Mouse (Mus musculus): ENCODE results near the gene Ddx56. TPM values are rescaled to one million over a fixed set of nuclear protein-coding genes. Genes with fewer than 3 reads are reported as not detected.

Gene Ddx56
- polyA plus RNA-seq, 1 experiment from 2014 or later = 112 TPM

DNA sequence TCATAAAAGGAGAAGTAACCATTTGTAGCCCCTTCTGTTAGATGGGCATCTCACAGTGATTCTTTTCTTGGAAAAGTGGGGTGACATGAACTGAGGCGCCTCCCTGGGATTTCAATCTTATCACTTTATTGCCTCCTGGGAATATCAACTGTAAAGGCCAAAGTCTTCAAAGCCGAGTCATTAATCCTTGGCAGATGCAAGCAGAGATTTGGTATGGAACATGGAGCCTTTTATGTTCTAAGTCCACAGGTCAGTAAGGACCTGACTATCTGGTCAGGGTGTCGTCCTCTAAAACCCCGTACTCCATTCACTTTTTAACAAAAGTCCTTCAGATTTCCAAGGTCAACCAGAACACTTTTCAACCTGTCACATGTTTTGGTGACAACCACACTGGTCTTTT lies 14.7 kb downstream of the Ddx56 start:
- H3K27me3 ChIP-seq (ENCODE audit: control insufficient read depth, insufficient read depth, low read length) = no peaks in the 10 kb centered on the region
- H3K4me1 ChIP-seq (ENCODE audit: control insufficient read depth, insufficient read depth, low read length) = no peaks in the 10 kb centered on the region
- no peak overlapping the region for H3K27ac ChIP-seq (ENCODE audit: low read depth, low read length)
- H3K9ac ChIP-seq (ENCODE audit: low read depth, low read length) = no peak overlapping the region
- peaks cover 6% of the 10 kb centered on the region for H3K36me3 ChIP-seq (ENCODE audit: control insufficient read depth, insufficient read depth, low read length)
- no peak for ATAC-seq (ENCODE audit: low FRiP score, low TSS enrichment)
- WGBS = 89% methylated on average over 4 of the region's 4 CpGs
- H3K9me3 ChIP-seq (ENCODE audit: control insufficient read depth, low read length) = no peaks in the 10 kb centered on the region
- H3K4me2 ChIP-seq (replicated peaks; ENCODE audit: low read depth, low read length) = no peak overlapping the region
- no peak overlapping the region for H3K4me3 ChIP-seq (ENCODE audit: low read length)

DNA sequence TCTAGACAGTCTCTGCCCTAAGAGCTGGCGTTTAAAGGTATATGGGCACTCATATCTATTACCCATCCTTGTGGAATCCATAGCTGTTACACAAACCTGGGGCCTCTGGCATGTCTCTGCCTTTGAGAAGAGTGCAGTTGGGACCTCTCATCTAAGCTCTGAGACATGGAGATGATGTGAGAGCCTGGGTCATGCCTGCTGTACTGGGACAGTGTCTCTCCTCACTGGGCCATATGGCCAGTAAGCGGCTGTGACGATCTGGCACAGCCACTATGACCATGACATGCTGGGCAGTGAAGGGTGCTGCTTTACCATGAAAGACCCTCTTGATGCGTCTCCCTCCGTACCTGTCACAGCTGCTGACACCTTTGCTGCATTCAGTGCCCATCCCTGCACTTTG lies 15.3 kb downstream of the Ddx56 start:
- 97% methylated on average over 5 of the region's 5 CpGs for WGBS
- Histone ChIP-seq H3K27ac (ENCODE audit: low read depth, low read length) (no peak overlapping the region), H3K27me3 (ENCODE audit: control insufficient read depth, insufficient read depth, low read length) (no peaks in the 10 kb centered on the region)

DNA sequence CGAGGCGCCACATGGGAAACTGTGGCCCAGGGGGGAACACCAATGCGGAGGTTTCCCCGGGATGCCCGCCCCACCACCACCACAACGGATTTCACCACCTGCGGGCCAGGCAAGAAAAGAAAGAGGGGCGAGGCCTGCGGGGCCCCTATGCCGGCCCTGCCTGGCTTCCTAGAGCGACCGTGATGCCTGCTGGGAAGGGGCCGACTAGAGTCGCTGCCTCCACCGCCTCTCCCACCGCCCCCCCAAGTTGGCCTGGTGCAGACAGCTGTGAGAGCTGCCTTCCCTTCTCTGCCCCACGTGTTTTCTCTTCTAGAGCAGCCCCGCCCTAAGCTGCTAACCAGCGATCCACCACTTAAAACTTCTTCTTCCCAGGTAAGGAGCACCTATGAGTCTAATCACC lies 22.9 kb downstream of the Ddx56 start:
- ATAC-seq (ENCODE audit: low FRiP score, low TSS enrichment) = no peak
- WGBS = 58% methylated on average over 19 of the region's 19 CpGs
- Histone ChIP-seq H3K36me3 (ENCODE audit: control insufficient read depth, insufficient read depth, low read length) (no peaks in the 10 kb centered on the region), H3K27ac (ENCODE audit: low read depth, low read length) (no peak overlapping the region), H3K9ac (ENCODE audit: low read depth, low read length) (no peak overlapping the region), H3K4me3 (ENCODE audit: low read length) (no peak overlapping the region), H3K4me2 (replicated peaks; ENCODE audit: low read depth, low read length) (no peak overlapping the region), H3K9me3 (ENCODE audit: control insufficient read depth, low read length) (no peaks in the 10 kb centered on the region), H3K27me3 (ENCODE audit: control insufficient read depth, insufficient read depth, low read length) (no peaks in the 10 kb centered on the region), H3K4me1 (ENCODE audit: control insufficient read depth, insufficient read depth, low read length) (no peaks in the 10 kb centered on the region)

More for the DNA sequence above, 15.3 kb downstream of the Ddx56 start:
- H3K4me1 ChIP-seq (ENCODE audit: control insufficient read depth, insufficient read depth, low read length) = no peaks in the 10 kb centered on the region
- H3K9me3 ChIP-seq (ENCODE audit: control insufficient read depth, low read length) = no peaks in the 10 kb centered on the region
- no peak overlapping the region for H3K9ac ChIP-seq (ENCODE audit: low read depth, low read length)
- peaks cover under 1% of the 10 kb centered on the region; the same call in 1 of the 2 replicates for H3K36me3 ChIP-seq (ENCODE audit: control insufficient read depth, insufficient read depth, low read length)
- no peak for ATAC-seq (ENCODE audit: low FRiP score, low TSS enrichment)
- H3K4me2 ChIP-seq (replicated peaks; ENCODE audit: low read depth, low read length) = no peak overlapping the region
- no peak overlapping the region for H3K4me3 ChIP-seq (ENCODE audit: low read length)

DNA sequence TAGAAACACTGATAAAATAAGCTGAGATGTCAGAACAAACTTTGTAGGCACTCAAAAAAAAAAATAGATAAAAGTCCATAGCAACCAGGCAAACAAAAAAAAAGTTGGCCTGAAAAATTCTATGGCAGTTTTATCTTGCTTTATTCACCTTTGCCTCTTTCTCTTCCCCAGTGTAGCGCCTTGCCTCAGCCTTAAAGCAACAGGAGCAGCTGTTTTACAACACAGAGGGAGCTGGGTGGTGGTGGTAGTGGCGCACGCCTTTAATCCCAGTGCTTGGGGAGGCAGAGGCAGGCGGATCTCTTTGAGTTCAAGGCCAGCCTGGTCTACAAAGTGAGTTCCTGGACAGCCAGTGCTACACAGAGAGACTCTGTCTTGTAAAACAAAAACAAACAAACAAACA lies 34.5 kb downstream of the Ddx56 start:
- no peak overlapping the region for H3K4me2 ChIP-seq (replicated peaks; ENCODE audit: low read depth, low read length)
- peaks cover 12% of the 10 kb centered on the region for H3K9me3 ChIP-seq (ENCODE audit: control insufficient read depth, low read length)
- no peaks in the 10 kb centered on the region for H3K36me3 ChIP-seq (ENCODE audit: control insufficient read depth, insufficient read depth, low read length)
- H3K4me3 ChIP-seq (ENCODE audit: low read length) = no peak overlapping the region
- no peak for ATAC-seq (ENCODE audit: low FRiP score, low TSS enrichment)
- H3K9ac ChIP-seq (ENCODE audit: low read depth, low read length) = no peak overlapping the region
- H3K27me3 ChIP-seq (ENCODE audit: control insufficient read depth, insufficient read depth, low read length) = no peaks in the 10 kb centered on the region
- 86% methylated on average over 4 of the region's 4 CpGs for WGBS
- H3K4me1 ChIP-seq (ENCODE audit: control insufficient read depth, insufficient read depth, low read length) = no peaks in the 10 kb centered on the region
- H3K27ac ChIP-seq (ENCODE audit: low read depth, low read length) = no peak overlapping the region

DNA sequence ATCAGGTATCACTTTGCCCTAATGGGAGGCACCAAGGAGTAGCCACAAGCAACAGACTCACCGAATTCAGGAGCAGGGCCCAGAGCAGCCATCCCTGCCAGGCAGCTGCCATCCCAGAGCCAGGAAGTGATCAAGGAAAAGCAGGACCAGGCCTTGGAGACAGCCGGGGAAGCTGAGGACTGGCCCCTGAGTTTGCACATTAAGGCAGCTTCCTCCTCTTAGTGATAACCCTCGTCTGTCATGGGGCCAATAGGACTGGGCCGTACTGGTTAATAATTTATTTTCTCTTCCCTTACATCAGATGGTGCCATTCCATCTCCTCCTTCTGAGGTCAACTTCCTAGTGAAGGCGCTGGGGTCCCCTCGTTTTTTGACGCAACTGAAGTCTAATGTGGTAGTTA lies 37.6 kb downstream of the Ddx56 start, which contains the start of gene Npc1l1:
TSS of gene Npc1l1 (minus strand) at position 132 of the 400 bp plus-strand sequence.
- Histone ChIP-seq H3K9ac (ENCODE audit: low read depth, low read length) (no peak within 1 kb of the TSS), H3K4me2 (replicated peaks; ENCODE audit: low read depth, low read length) (no peak within 1 kb of the TSS), H3K4me1 (ENCODE audit: control insufficient read depth, insufficient read depth, low read length) (no peaks in the 10 kb centered on the region), H3K4me3 (ENCODE audit: low read length) (no peak within 1 kb of the TSS), H3K9me3 (ENCODE audit: control insufficient read depth, low read length) (peaks cover 2% of the 10 kb centered on the region), H3K27ac (ENCODE audit: low read depth, low read length) (no peak within 1 kb of the TSS), H3K27me3 (ENCODE audit: control insufficient read depth, insufficient read depth, low read length) (no peaks in the 10 kb centered on the region), H3K36me3 (ENCODE audit: control insufficient read depth, insufficient read depth, low read length) (no peaks in the 10 kb centered on the region)
- no peak for ATAC-seq (ENCODE audit: low FRiP score, low TSS enrichment)
- 78% methylated on average over 7 of the region's 7 CpGs for WGBS

DNA sequence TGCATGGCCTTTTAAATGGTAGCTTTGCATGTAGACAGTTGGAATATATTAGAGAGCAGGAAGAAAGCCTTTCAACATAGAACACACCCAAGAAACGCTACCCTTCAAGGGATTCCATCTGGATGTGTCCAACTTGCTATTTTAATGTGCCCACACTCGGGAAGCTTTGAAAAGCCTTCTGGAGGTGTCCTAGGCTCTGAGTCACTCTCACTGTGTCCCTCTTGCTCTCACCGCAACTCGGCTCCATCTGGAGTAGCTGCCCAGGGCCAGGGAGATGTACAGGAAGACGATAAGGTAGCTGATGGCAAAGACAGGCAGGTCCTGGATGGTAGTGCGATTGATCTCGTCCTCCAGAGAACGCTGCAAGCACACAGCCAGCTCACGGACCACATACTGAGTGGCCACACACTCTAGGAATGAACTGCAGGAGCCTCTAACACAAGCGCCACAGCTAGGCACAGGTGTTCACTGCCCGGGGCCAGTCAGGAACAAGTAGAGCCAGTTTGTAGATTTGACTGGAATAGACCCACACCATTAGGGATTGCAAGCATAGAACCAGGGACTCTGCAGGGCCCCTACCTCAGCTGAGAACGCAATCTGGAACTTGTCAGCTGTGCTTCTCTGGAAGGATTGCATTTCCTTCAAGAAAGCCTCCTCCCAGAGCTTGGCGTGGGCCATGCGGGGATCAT lies 42.9 kb downstream of the Ddx56 start:
- Histone ChIP-seq H3K36me3 (ENCODE audit: control insufficient read depth, insufficient read depth, low read length) (no peaks in the 10 kb centered on the region), H3K4me2 (replicated peaks; ENCODE audit: low read depth, low read length) (no peak overlapping the region), H3K4me3 (ENCODE audit: low read length) (no peak overlapping the region), H3K9me3 (ENCODE audit: control insufficient read depth, low read length) (no peaks in the 10 kb centered on the region), H3K9ac (ENCODE audit: low read depth, low read length) (no peak overlapping the region), H3K27ac (ENCODE audit: low read depth, low read length) (no peak overlapping the region), H3K27me3 (ENCODE audit: control insufficient read depth, insufficient read depth, low read length) (no peaks in the 10 kb centered on the region), H3K4me1 (ENCODE audit: control insufficient read depth, insufficient read depth, low read length) (no peaks in the 10 kb centered on the region)
- ATAC-seq (ENCODE audit: low FRiP score, low TSS enrichment) = 0 out of 2 replicates have a peak, but pooled peaks have one; percentile 55
- 69% methylated on average over 14 of the region's 14 CpGs for WGBS

DNA sequence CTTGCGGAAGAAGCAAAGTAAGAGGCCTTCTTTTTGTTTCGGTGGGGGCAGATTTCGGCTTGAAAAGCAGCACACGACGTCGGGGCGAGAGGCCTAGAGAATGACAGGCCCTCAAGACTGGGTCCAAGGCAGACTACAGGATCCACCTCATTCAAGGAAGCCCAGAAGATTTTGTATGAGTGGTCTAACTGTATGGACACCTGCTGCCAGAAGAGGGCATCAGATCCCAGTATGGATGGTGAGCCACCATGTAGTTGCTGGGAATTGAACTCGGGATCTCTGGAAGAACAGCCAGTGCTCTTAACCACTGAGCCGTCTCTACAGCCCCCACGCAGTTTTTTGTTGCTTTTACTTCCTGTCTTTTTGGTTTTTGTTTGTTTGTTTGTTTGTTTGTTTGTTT lies 45.4 kb downstream of the Ddx56 start:
- no peaks in the 10 kb centered on the region for H3K36me3 ChIP-seq (ENCODE audit: control insufficient read depth, insufficient read depth, low read length)
- H3K9ac ChIP-seq (ENCODE audit: low read depth, low read length) = no peak overlapping the region
- H3K4me3 ChIP-seq (ENCODE audit: low read length) = no peak overlapping the region
- H3K4me2 ChIP-seq (replicated peaks; ENCODE audit: low read depth, low read length) = no peak overlapping the region
- no peaks in the 10 kb centered on the region for H3K9me3 ChIP-seq (ENCODE audit: control insufficient read depth, low read length)
- no peaks in the 10 kb centered on the region for H3K4me1 ChIP-seq (ENCODE audit: control insufficient read depth, insufficient read depth, low read length)
- ATAC-seq (ENCODE audit: low FRiP score, low TSS enrichment) = no peak
- H3K27ac ChIP-seq (ENCODE audit: low read depth, low read length) = no peak overlapping the region
- 92% methylated on average over 10 of the region's 10 CpGs for WGBS
- H3K27me3 ChIP-seq (ENCODE audit: control insufficient read depth, insufficient read depth, low read length) = no peaks in the 10 kb centered on the region

DNA sequence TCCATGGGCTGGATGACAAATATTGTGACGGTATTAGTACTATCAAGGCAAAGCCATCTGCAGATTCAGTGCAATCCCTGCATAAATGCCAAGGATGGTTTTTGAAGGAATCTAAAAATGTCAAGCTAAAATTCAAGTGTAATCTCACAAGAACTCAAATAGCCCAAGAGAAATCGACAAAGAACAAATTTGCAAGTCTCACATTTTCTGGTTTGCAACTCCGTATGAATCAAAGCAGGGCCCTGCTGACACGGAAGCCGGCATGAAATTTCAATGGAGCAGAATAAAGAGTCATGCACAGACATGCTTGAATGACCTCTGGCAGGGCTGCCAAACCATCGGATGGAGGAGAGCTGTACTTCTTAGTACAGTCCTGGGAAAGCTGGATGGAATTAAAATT lies 47.6 kb downstream of the Ddx56 start:
- no peak for ATAC-seq (ENCODE audit: low FRiP score, low TSS enrichment)
- 82% methylated on average over 6 of the region's 6 CpGs for WGBS
- H3K4me1 ChIP-seq (ENCODE audit: control insufficient read depth, insufficient read depth, low read length) = no peaks in the 10 kb centered on the region
- H3K4me2 ChIP-seq (replicated peaks; ENCODE audit: low read depth, low read length) = no peak overlapping the region
- H3K4me3 ChIP-seq (ENCODE audit: low read length) = no peak overlapping the region
- no peak overlapping the region for H3K9ac ChIP-seq (ENCODE audit: low read depth, low read length)
- H3K9me3 ChIP-seq (ENCODE audit: control insufficient read depth, low read length) = no peaks in the 10 kb centered on the region
- no peak overlapping the region for H3K27ac ChIP-seq (ENCODE audit: low read depth, low read length)
- H3K36me3 ChIP-seq (ENCODE audit: control insufficient read depth, insufficient read depth, low read length) = no peaks in the 10 kb centered on the region
- no peaks in the 10 kb centered on the region for H3K27me3 ChIP-seq (ENCODE audit: control insufficient read depth, insufficient read depth, low read length)

DNA sequence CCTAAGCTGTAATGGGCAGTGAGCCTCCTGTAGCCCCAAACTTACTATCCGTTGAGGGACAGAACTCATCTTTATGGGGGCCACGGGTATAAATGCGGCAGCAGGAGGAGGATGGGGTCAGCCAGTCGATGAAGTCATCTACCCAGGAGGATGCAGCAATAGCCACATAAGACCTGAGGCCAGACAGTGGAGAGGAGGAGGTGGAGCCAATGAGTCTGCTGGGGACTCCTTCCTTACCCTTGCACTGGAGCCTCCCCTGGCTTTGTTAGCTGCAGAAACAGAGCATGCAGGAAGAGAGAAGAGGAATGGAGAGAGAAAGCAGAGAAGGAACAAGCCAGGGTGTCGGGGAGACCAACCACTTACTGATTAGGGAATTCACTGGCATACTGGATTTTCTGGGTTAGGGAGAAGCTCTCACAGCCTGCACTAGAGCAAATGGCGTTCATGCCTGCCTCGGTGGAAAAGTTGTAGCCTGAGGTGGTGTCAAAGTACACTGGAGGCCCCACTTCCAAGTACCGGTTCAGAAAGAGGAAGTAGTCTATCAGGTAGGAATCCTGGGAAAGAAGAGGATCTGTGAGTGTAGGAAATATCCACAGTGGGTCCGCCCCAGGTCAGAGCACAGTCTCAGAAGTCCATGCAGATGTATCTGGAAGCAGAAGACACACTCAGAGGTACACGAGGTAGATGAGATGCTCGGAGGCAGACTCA lies 49.2 kb downstream of the Ddx56 start:
- Histone ChIP-seq H3K9me3 (ENCODE audit: control insufficient read depth, low read length) (no peaks in the 10 kb centered on the region), H3K27me3 (ENCODE audit: control insufficient read depth, insufficient read depth, low read length) (no peaks in the 10 kb centered on the region), H3K4me3 (ENCODE audit: low read length) (no peak overlapping the region), H3K9ac (ENCODE audit: low read depth, low read length) (no peak overlapping the region), H3K27ac (ENCODE audit: low read depth, low read length) (no peak overlapping the region), H3K4me1 (ENCODE audit: control insufficient read depth, insufficient read depth, low read length) (no peaks in the 10 kb centered on the region), H3K36me3 (ENCODE audit: control insufficient read depth, insufficient read depth, low read length) (no peaks in the 10 kb centered on the region), H3K4me2 (replicated peaks; ENCODE audit: low read depth, low read length) (no peak overlapping the region)
- ATAC-seq (ENCODE audit: low FRiP score, low TSS enrichment) = no peak
- WGBS = 77% methylated on average over 11 of the region's 11 CpGs

All from kidney, embryonic 14.5 days (tissue).